Mouse (Mus musculus) megakaryocyte, embryonic 14.5 days (primary cell): ENCODE measurements around the gene Ttc39a. TPM values are rescaled to one million over a fixed set of nuclear protein-coding genes. Genes with fewer than 3 reads are reported as not detected.

Experiments used
- H3K27me3 ChIP-seq: replicated peaks from 2 replicates; pipeline ENCODE3; 2012; ENCODE audit warnings: inconsistent platforms
- H3K36me3 ChIP-seq: replicated peaks from 2 replicates; pipeline ENCODE3; 2012; ENCODE audit warnings: low read length, inconsistent platforms, mixed read lengths
- H3K4me1 ChIP-seq: 2 replicates; pipeline ENCODE4 v1.6.1; 2012; ENCODE audit warnings: inconsistent platforms
- H3K4me3 ChIP-seq: replicated peaks from 2 replicates; pipeline ENCODE3; 2012; ENCODE audit warnings: moderate library complexity, mild to moderate bottlenecking, inconsistent platforms
- H3K9me3 ChIP-seq: 2 replicates; pipeline ENCODE4 v1.6.1; 2012; ENCODE audit warnings: inconsistent platforms
- FLI1 ChIP-seq: IDR thresholded peaks from 2 replicates; pipeline ENCODE4 v1.6.1; 2012; ENCODE audit warnings: low read length, inconsistent platforms, mixed read lengths
- GATA1 ChIP-seq: IDR thresholded peaks from 3 replicates; pipeline ENCODE4 v1.6.1; 2012; ENCODE audit warnings: mixed read lengths, low read length, inconsistent platforms, borderline replicate concordance
- polyA plus RNA-seq: library from polyadenylated mRNA; stranded (reverse); fragments of >175 nt; gene quantifications from 2 replicates; pipeline ENCODE4 v1.2.3, GENCODE M21; 2012; ENCODE audit warnings: low replicate concordance; ENCODE audit not compliant: insufficient read depth

Ttc39a gene
- polyA plus RNA-seq, 1 experiment, result 0.27 TPM

GRCm38 (mm10) chr4:109475577-109476553 is 69.4 kb downstream of the Ttc39a start:
- H3K4me1 ChIP-seq, result peaks cover 52% of the 10 kb centered on the region

GRCm38 (mm10) chr4:109476554-109477014 is 70.2 kb downstream of the Ttc39a start:
- peak overlapping the region; percentile 97 for H3K4me3 ChIP-seq
- no peak for TF ChIP-seq GATA1
- no peak for TF ChIP-seq FLI1
- H3K4me1 ChIP-seq, result peaks cover 52% of the 10 kb centered on the region
- peaks cover 19% of the 10 kb centered on the region for H3K36me3 ChIP-seq
- no peaks in the 10 kb centered on the region for H3K9me3 ChIP-seq
- H3K27me3 ChIP-seq, result no peaks in the 10 kb centered on the region

More at GRCm38 (mm10) chr4:109475577-109476553, 69.4 kb downstream of the Ttc39a start:
- Histone ChIP-seq H3K9me3 (no peaks in the 10 kb centered on the region), H3K4me3 (peak overlapping the region; percentile 97), H3K36me3 (peaks cover 24% of the 10 kb centered on the region), H3K27me3 (no peaks in the 10 kb centered on the region)
- TF ChIP-seq GATA1 (no peak), FLI1 (no peak)

GRCm38 (mm10) chr4:109477454-109477853 is 71.0 kb downstream of the Ttc39a start:
- Histone ChIP-seq H3K36me3 (peaks cover 11% of the 10 kb centered on the region), H3K27me3 (peaks cover under 1% of the 10 kb centered on the region), H3K9me3 (no peaks in the 10 kb centered on the region), H3K4me1 (peaks cover 47% of the 10 kb centered on the region), H3K4me3 (no peak overlapping the region)
- TF ChIP-seq FLI1, result no peak
- TF ChIP-seq GATA1, result no peak

GRCm38 (mm10) chr4:109481424-109481823 is 75.0 kb downstream of the Ttc39a start:
- Histone ChIP-seq H3K36me3 (no peaks in the 10 kb centered on the region), H3K4me3 (no peak overlapping the region), H3K27me3 (peaks cover 7% of the 10 kb centered on the region), H3K9me3 (no peaks in the 10 kb centered on the region), H3K4me1 (peaks cover 37% of the 10 kb centered on the region)
- TF ChIP-seq FLI1, result no peak
- no peak for TF ChIP-seq GATA1

GRCm38 (mm10) chr4:109482701-109483100 is 76.3 kb downstream of the Ttc39a start:
- Histone ChIP-seq H3K9me3 (no peaks in the 10 kb centered on the region), H3K4me3 (no peak overlapping the region), H3K4me1 (peaks cover 36% of the 10 kb centered on the region), H3K27me3 (peaks cover 8% of the 10 kb centered on the region), H3K36me3 (no peaks in the 10 kb centered on the region)
- TF ChIP-seq GATA1 (no peak), FLI1 (no peak)

- TF ChIP-seq FLI1, result no peak
- no peak for TF ChIP-seq GATA1
- Histone ChIP-seq H3K4me3 (no peak within 1 kb of the TSS), H3K9me3 (0 out of 2 replicates have a peak, but pooled peaks cover 1% of the 10 kb centered on the region), H3K27me3 (peaks cover 10% of the 10 kb centered on the region), H3K4me1 (peaks cover 40% of the 10 kb centered on the region), H3K36me3 (no peaks in the 10 kb centered on the region)
Measured at GRCm38 (mm10) chr4:109484621-109485020, 78.2 kb downstream of the Ttc39a start, which contains the start of gene Rnf11. Gene Rnf11, minus strand, starts transcription at chr4:109484728.

GRCm38 (mm10) chr4:109488812-109489211 is 82.4 kb downstream of the Ttc39a start:
- peaks cover 22% of the 10 kb centered on the region for H3K4me1 ChIP-seq
- H3K9me3 ChIP-seq, result 0 out of 2 replicates have a peak, but pooled peaks cover 4% of the 10 kb centered on the region
- no peak overlapping the region for H3K4me3 ChIP-seq
- no peaks in the 10 kb centered on the region for H3K36me3 ChIP-seq
- H3K27me3 ChIP-seq, result peaks cover 6% of the 10 kb centered on the region
- TF ChIP-seq FLI1 (no peak), GATA1 (no peak)

- H3K9me3 ChIP-seq, result 0 out of 2 replicates have a peak, but pooled peaks cover 4% of the 10 kb centered on the region
- peaks cover 21% of the 10 kb centered on the region for H3K4me1 ChIP-seq
- H3K4me3 ChIP-seq, result no peak overlapping the region
- TF ChIP-seq GATA1 (no peak), FLI1 (no peak)
- no peaks in the 10 kb centered on the region for H3K36me3 ChIP-seq
- peaks cover 10% of the 10 kb centered on the region for H3K27me3 ChIP-seq
Measured at GRCm38 (mm10) chr4:109493581-109493980, 87.2 kb downstream of the Ttc39a start.

Other genes starting within 250 kb of the Ttc39a start
- gene Osbpl9, start 204.4 kb upstream of the Ttc39a start, polyA plus RNA-seq, result 5.6 and 13.2 TPM in 2 replicates
- not detected in 2 replicates for gene Calr4, start 172.1 kb upstream of the Ttc39a start, polyA plus RNA-seq
- 5.4 and 13.3 TPM in 2 replicates for gene Eps15, start 126.4 kb upstream of the Ttc39a start, polyA plus RNA-seq
- gene Rnf11, start 78.1 kb downstream of the Ttc39a start, polyA plus RNA-seq, result 38.6 and 84.7 TPM in 2 replicates
- gene 4930522H14Rik, start 124.7 kb downstream of the Ttc39a start, polyA plus RNA-seq, result not detected in 2 replicates